In the genomic region with DNA sequence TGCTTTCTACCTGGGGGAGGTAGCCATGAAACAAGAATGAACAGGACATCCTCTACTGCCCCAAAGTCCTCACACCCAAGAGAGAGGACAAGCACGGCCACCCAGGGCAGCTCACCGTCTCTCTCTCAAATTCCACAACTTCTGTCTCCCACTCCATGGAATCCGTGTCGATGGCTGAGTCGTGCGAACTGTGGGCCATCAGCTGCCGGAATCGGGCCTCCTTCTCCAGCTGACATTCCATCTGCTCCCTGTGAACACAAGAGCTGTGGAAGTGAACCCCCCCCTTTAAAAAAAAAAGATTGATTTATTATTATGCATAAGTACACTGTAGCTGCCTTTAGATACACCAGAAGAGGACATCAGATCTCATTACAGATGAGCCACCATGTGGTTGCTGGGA, we compare ENCODE assay signal across 16 mouse cellular contexts.
"Had no signal": no experiment of that assay in that cellular context is flagged by ENCODE, and none has a peak within 500 bp of the region (broad histone marks: within the 10 kb centered on the region; RNA-seq: fewer than 3 reads in every experiment).

No protein-coding gene starts in this region.

- DNase-seq: retina, postnatal 1 day; right cerebral cortex, postnatal 14 days; right cerebral cortex, postnatal 25 days; right cerebral cortex, postnatal 4 days; spleen, adult 18-20 months; thymus, adult 18-20 months; thymus, adult 2 months; thymus, postnatal 14 days; thymus, postnatal 25 days; thymus, postnatal 36 days; thymus, postnatal 4 days had no signal

- H3K4me3 ChIP-seq: neural tube, embryonic 12.5 days; neural tube, embryonic 13.5 days; neural tube, embryonic 15.5 days; stomach, embryonic 15.5 days had no signal

- H3K27ac ChIP-seq: neural tube, embryonic 12.5 days; neural tube, embryonic 13.5 days; neural tube, embryonic 15.5 days; stomach, embryonic 15.5 days; stomach, postnatal 0 days had no signal
